Comparison of ENCODE assay signal across 8 mouse cellular contexts in the genomic region with DNA sequence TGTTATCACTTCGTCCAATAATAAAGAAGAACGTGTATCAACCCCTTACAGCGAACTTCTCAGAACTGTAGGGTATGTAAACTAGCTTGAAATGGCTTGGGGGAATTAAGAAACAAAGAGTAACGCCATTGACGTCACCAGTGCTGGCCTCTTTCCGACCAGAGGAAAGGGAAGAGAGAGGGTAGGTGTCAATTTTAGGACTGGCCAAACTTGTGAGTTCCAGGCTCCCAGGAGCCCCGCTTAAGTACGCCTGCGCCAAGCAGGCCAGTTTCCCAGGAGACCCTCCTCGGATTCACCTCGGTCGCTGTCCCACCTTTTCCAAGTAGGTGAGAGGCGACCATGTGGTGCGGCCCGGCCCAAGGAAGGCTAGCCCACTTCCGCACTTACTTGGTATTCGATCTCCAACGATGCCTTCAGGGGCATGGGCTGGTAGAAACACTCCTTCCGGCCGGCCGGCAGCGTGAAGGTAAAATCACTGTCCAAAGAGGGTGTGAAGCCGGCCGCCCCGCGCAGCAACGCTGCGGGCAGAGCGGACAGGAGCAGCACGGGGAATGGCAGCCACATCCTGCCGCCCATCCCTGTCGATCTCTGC. TPM values are rescaled to one million over a fixed set of nuclear protein-coding genes. Genes with fewer than 3 reads are reported as not detected.
DNase-seq lines count a peak whose midpoint lies in the region; ATAC-seq and TF ChIP-seq lines count a peak whose summit lies in the region.

No protein-coding gene starts in this region.

- H3K4me3 ChIP-seq in kidney, adult 2 months (ENCODE audit: insufficient read depth, low read depth, low read length), result peak overlapping the region; percentile 91
- peak overlapping the region; percentile 89 for H3K4me3 ChIP-seq in hindbrain, embryonic 10.5 days
- H3K4me3 ChIP-seq in liver, embryonic 13.5 days (replicated peaks), result peak overlapping the region; percentile 92

- no peaks in the 10 kb centered on the region for H3K36me3 ChIP-seq in kidney, adult 2 months (ENCODE audit: control insufficient read depth, insufficient read depth, low read length)
- peaks cover 21% of the 10 kb centered on the region for H3K36me3 ChIP-seq in hindbrain, embryonic 10.5 days
- peaks cover 7% of the 10 kb centered on the region for H3K36me3 ChIP-seq in liver, embryonic 13.5 days

- under 1% methylated on average over 32 of the region's 32 CpGs for WGBS in kidney, adult 2 months
- under 1% methylated on average over 32 of the region's 32 CpGs for WGBS in hindbrain, embryonic 10.5 days
- under 1% methylated on average over 32 of the region's 32 CpGs for WGBS in liver, embryonic 13.5 days (ENCODE audit: insufficient replicate concordance)

- peak overlapping the region; percentile 97 for H3K4me2 ChIP-seq in liver, embryonic 13.5 days

- no peaks in the 10 kb centered on the region; the same call in 1 of the 2 replicates for H3K4me1 ChIP-seq in kidney, adult 2 months (ENCODE audit: control insufficient read depth, insufficient read depth, low read length)
- H3K4me1 ChIP-seq in hindbrain, embryonic 10.5 days (replicated peaks), result peaks cover 18% of the 10 kb centered on the region
- H3K4me1 ChIP-seq in liver, embryonic 13.5 days (replicated peaks), result peaks cover 24% of the 10 kb centered on the region

- H3K9me3 ChIP-seq in hindbrain, embryonic 10.5 days, result no peaks in the 10 kb centered on the region
- H3K9me3 ChIP-seq in liver, embryonic 13.5 days (replicated peaks), result no peaks in the 10 kb centered on the region

- TF ChIP-seq CTCF in kidney, adult 2 months (conservative IDR thresholded peaks at IDR 0.05; ENCODE audit: insufficient read depth, insufficient read length, low read depth, low read length), result no peak

- H3K9ac ChIP-seq in liver, embryonic 13.5 days, result peak overlapping the region; percentile 90

- ATAC-seq in liver, embryonic 13.5 days (ENCODE audit: low read depth), result peak; percentile 49
- ATAC-seq in monocyte, adult 5-6 weeks (replicated peaks; ENCODE audit: insufficient number of reproducible peaks, low FRiP score, low TSS enrichment, poor library complexity, severe bottlenecking), result peak; percentile 66

- DNase-seq in kidney, adult 2 months, result peak; percentile 61
- DNase-seq in kidney, adult 11 months, result no peak
- peak; percentile 90 for DNase-seq in adipocyte (ENCODE audit: low spot score)
- peak; percentile 64 for DNase-seq in fat pad, adult 2 months (ENCODE audit: extremely low read depth, low read depth, low spot score)
- DNase-seq in hindbrain, embryonic 10.5 days (ENCODE audit: low spot score), result no peak
- no peak for DNase-seq in liver, embryonic 13.5 days
- no peak for DNase-seq in urinary bladder, postnatal 4 days (ENCODE audit: low spot score in 2 of 2)

- H3K27me3 ChIP-seq in kidney, adult 2 months (replicated peaks; ENCODE audit: control insufficient read depth, insufficient read depth, low read length), result no peaks in the 10 kb centered on the region
- H3K27me3 ChIP-seq in hindbrain, embryonic 10.5 days (ENCODE audit: insufficient read depth, poor library complexity, severe bottlenecking), result no peaks in the 10 kb centered on the region
- H3K27me3 ChIP-seq in liver, embryonic 13.5 days, result no peaks in the 10 kb centered on the region

- peak overlapping the region; percentile 77 for H3K27ac ChIP-seq in kidney, adult 2 months (ENCODE audit: insufficient read depth, low read depth, low read length)
- peak overlapping the region; percentile 91 for H3K27ac ChIP-seq in hindbrain, embryonic 10.5 days
- H3K27ac ChIP-seq in liver, embryonic 13.5 days, result peak overlapping the region; percentile 84

- TF ChIP-seq POLR2A in kidney, adult 2 months (IDR thresholded peaks at IDR 0.05; ENCODE audit: low read depth, low read length), result no peak

RNA-seq across cellular contexts. Expression of a gene that starts 0.5 kb away (rescaled TPM):
- 39.7 and 60.9 TPM in 2 replicates for polyA plus RNA-seq in kidney, adult 2 months (2012; rRNA removed)
- polyA plus RNA-seq in hindbrain, embryonic 10.5 days (2016; fragmentation: Nextera tagmentation; extraction: Ambion mirVana), result 27.4 and 30.1 TPM in 2 replicates
- polyA plus RNA-seq in liver, embryonic 13.5 days (2015; fragmentation: Nextera tagmentation; extraction: Ambion mirVana), result 27.2 and 31.4 TPM in 2 replicates
- total RNA-seq in monocyte, adult 5-6 weeks (2017), result 204 to 217 TPM (median 205 TPM) in 3 replicates

RNA-seq across cellular contexts. Expression of a gene that starts 0.7 kb away (rescaled TPM):
- 0.06 TPM in 1 of 2 replicates, not detected in the other for polyA plus RNA-seq in kidney, adult 2 months (2012; rRNA removed)
- polyA plus RNA-seq in hindbrain, embryonic 10.5 days (2016; fragmentation: Nextera tagmentation; extraction: Ambion mirVana), result 7.3 and 10.8 TPM in 2 replicates
- polyA plus RNA-seq in liver, embryonic 13.5 days (2015; fragmentation: Nextera tagmentation; extraction: Ambion mirVana), result 5.4 and 8.3 TPM in 2 replicates
- 1.7 to 3.0 TPM (median 2.1 TPM) in 3 replicates for total RNA-seq in monocyte, adult 5-6 weeks (2017)

Comparison
In these comparisons a context has a peak if more than half of its experiments do, and no peak if none do; other contexts are left out.
1. DNase-seq: peak in kidney, adult 2 months (single experiment), adipocyte (single experiment) and fat pad, adult 2 months (single experiment); none in kidney, adult 11 months (single experiment), hindbrain, embryonic 10.5 days (single experiment), liver, embryonic 13.5 days (single experiment) and urinary bladder, postnatal 4 days (0 of 2).
2. Peak in every context shown above with its lines, with median percentiles within 50 percentile points of each other: H3K27ac ChIP-seq and H3K4me3 ChIP-seq.